Mouse (Mus musculus): ENCODE data around the gene Ppp1r37. TPM values are rescaled to one million over a fixed set of nuclear protein-coding genes. Genes with fewer than 3 reads are reported as not detected.

Gene Ppp1r37
- polyA plus RNA-seq, 1 experiment from 2014 or later: 3.1 TPM

DNA sequence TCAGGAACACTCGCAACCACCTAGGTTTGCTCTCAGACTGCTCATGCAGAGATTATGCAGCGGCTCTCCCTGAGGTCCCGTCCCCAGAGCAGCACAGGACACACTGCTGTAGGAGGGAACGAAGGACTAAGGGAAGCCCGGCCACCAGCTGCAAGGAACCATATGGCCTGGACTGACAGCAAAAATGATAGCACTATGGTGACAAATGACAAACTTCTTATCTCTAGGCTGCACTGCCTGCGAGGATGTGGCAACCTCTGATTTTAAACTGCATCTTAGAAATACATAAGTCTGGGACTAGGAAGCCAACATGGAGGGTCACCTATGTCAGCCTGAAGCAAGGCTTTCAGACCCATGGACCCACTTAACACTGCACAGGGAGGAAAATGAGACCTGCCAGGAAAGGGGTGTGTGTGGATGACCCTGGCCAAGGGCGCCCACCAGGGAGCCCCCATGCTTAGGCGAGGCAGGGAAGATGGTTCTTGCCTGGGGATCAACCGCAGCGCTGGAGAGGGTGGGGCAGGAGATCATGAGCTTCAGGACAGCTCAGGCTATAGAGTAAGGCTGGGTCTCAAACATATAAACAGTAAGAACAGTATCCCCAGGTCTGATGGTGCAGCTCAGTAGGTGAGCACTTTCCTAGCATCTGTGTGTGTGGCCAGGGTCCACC is 30.3 kb upstream of the Ppp1r37 start:
- Histone ChIP-seq H3K36me3 (ENCODE audit: control insufficient read depth, insufficient read depth, low read length) (peaks cover 43% of the 10 kb centered on the region), H3K4me3 (ENCODE audit: low read depth, low read length) (no peak overlapping the region), H3K9ac (ENCODE audit: low read depth, low read length) (no peak overlapping the region), H3K4me1 (replicated peaks; ENCODE audit: control insufficient read depth, insufficient read depth, low read length) (peaks cover 16% of the 10 kb centered on the region), H3K27me3 (replicated peaks; ENCODE audit: control insufficient read depth, insufficient read depth, low read length) (no peaks in the 10 kb centered on the region), H3K4me2 (no peak overlapping the region), H3K9me3 (ENCODE audit: control insufficient read depth, low read length) (no peaks in the 10 kb centered on the region), H3K27ac (ENCODE audit: low read depth, low read length) (no peak overlapping the region)
- peak; percentile 77 for ATAC-seq (replicated peaks; ENCODE audit: low FRiP score)
- no peak for DNase-seq (ENCODE audit: low spot score)
- WGBS: 59% methylated on average over 10 of the region's 10 CpGs

DNA sequence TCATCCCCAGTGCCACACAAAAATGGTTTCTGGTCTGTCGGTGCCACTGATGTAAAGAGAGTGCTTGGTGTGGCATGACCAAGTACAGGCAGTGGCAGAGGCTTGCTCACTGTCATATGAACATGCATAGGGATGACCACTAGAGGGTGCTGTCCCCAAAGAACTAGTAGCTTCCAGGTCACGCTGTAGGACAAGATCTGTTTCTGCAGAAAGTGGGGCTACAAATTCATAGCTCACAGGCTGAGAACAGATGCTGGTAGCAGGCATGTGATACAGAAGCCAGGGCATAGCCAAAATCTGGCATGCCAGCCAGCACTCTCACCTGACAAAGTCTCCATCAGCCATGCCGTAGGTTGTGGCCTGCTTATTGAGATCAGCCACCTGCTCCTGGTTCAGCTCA is 27.0 kb upstream of the Ppp1r37 start:
- Histone ChIP-seq H3K4me3 (ENCODE audit: low read depth, low read length) (no peak overlapping the region), H3K4me2 (no peak overlapping the region), H3K27ac (ENCODE audit: low read depth, low read length) (no peak overlapping the region), H3K36me3 (ENCODE audit: control insufficient read depth, insufficient read depth, low read length) (peaks cover 62% of the 10 kb centered on the region), H3K9ac (ENCODE audit: low read depth, low read length) (no peak overlapping the region), H3K4me1 (replicated peaks; ENCODE audit: control insufficient read depth, insufficient read depth, low read length) (peaks cover 16% of the 10 kb centered on the region), H3K27me3 (replicated peaks; ENCODE audit: control insufficient read depth, insufficient read depth, low read length) (no peaks in the 10 kb centered on the region), H3K9me3 (ENCODE audit: control insufficient read depth, low read length) (no peaks in the 10 kb centered on the region)
- ATAC-seq (replicated peaks; ENCODE audit: low FRiP score) (peak; percentile 53), DNase-seq (ENCODE audit: low spot score) (peak; percentile 57)
- WGBS: 63% methylated on average over 3 of the region's 3 CpGs

DNA sequence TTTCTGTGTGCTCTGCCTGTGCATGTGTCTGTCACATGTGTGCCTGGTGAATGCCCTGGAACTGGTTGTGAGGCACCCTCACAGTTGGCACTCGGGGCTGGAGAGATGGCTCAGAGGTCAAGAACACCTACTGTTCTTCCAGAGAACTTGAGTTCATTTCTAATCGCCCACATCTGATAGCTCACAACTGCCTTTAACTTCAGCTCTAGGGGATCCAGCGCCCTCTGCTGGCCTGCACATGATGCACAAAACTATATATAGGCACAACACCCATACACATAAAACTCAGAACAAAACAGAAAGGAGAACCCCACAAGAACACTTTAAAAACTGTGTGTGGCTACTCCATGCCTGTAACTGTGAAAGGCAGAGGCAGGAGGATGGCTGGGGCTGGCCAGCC is 26.3 kb upstream of the Ppp1r37 start:
- ATAC-seq (replicated peaks; ENCODE audit: low FRiP score) (no peak), DNase-seq (ENCODE audit: low spot score) (peak; percentile 44)
- Histone ChIP-seq H3K27ac (ENCODE audit: low read depth, low read length) (no peak overlapping the region), H3K36me3 (ENCODE audit: control insufficient read depth, insufficient read depth, low read length) (peaks cover 66% of the 10 kb centered on the region), H3K4me3 (ENCODE audit: low read depth, low read length) (no peak overlapping the region), H3K27me3 (replicated peaks; ENCODE audit: control insufficient read depth, insufficient read depth, low read length) (no peaks in the 10 kb centered on the region), H3K9me3 (ENCODE audit: control insufficient read depth, low read length) (no peaks in the 10 kb centered on the region), H3K4me1 (replicated peaks; ENCODE audit: control insufficient read depth, insufficient read depth, low read length) (peaks cover 16% of the 10 kb centered on the region), H3K9ac (ENCODE audit: low read depth, low read length) (no peak overlapping the region), H3K4me2 (no peak overlapping the region)
- WGBS: 50% methylated on average over 3 of the region's 3 CpGs

DNA sequence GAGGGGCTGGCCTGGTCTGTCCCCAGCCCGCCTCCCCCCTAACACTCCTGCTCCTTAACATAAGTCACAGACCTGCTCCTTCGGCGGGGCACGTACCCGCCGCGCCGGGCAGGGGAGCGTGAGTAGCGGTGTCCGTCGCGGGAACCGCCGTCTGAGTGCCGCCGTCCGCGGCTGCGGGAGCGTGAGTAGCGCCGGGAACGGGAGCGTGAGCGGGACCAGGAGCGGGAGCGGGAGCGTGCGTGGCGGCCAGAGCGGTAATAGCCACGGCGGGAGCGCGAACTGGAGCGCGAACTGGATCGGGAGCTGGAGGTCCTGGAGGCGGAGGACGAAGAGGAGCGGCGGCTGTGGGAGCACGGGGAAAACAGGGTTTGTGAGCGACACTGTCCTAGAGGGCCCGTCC is 23.4 kb upstream of the Ppp1r37 start:
- H3K27me3 ChIP-seq (replicated peaks; ENCODE audit: control insufficient read depth, insufficient read depth, low read length): no peaks in the 10 kb centered on the region
- H3K9me3 ChIP-seq (ENCODE audit: control insufficient read depth, low read length): no peaks in the 10 kb centered on the region
- peaks cover 75% of the 10 kb centered on the region for H3K36me3 ChIP-seq (ENCODE audit: control insufficient read depth, insufficient read depth, low read length)
- 90% methylated on average over 46 of the region's 46 CpGs for WGBS
- H3K4me2 ChIP-seq: no peak overlapping the region
- H3K4me3 ChIP-seq (ENCODE audit: low read depth, low read length): no peak overlapping the region
- no peaks in the 10 kb centered on the region for H3K4me1 ChIP-seq (replicated peaks; ENCODE audit: control insufficient read depth, insufficient read depth, low read length)
- DNase-seq (ENCODE audit: low spot score): no peak
- ATAC-seq (replicated peaks; ENCODE audit: low FRiP score): no peak
- no peak overlapping the region for H3K27ac ChIP-seq (ENCODE audit: low read depth, low read length)
- no peak overlapping the region for H3K9ac ChIP-seq (ENCODE audit: low read depth, low read length)

DNA sequence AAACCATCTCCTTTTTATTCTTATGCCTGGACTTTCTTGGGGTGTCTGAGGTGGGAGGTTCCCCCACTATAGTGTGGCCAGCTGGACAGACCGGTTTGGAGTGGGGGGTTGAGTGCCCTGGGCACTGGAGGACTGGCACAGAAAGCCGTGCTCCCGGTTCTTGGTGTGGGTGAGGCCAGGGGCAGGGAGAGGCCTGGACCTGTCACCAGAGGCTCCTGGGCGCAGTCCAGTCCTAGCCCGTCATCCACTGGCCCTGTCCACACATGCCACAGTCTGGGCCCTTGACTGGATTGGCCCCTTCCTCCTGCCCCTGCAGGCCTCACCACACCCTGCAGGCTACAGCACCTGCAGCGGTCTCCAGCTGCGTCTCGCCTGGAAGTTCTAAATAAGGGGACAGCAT is 17.8 kb upstream of the Ppp1r37 start:
- 0 out of 2 replicates have a peak, but pooled peaks cover 8% of the 10 kb centered on the region for H3K27me3 ChIP-seq (replicated peaks; ENCODE audit: control insufficient read depth, insufficient read depth, low read length)
- WGBS: 87% methylated on average over 8 of the region's 8 CpGs
- no peak overlapping the region for H3K4me2 ChIP-seq
- ATAC-seq (replicated peaks; ENCODE audit: low FRiP score) (no peak), DNase-seq (ENCODE audit: low spot score) (no peak)
- H3K9ac ChIP-seq (ENCODE audit: low read depth, low read length): no peak overlapping the region
- no peak overlapping the region for H3K4me3 ChIP-seq (ENCODE audit: low read depth, low read length)
- no peaks in the 10 kb centered on the region for H3K9me3 ChIP-seq (ENCODE audit: control insufficient read depth, low read length)
- no peak overlapping the region for H3K27ac ChIP-seq (ENCODE audit: low read depth, low read length)
- peaks cover 35% of the 10 kb centered on the region for H3K36me3 ChIP-seq (ENCODE audit: control insufficient read depth, insufficient read depth, low read length)
- peaks cover 21% of the 10 kb centered on the region for H3K4me1 ChIP-seq (replicated peaks; ENCODE audit: control insufficient read depth, insufficient read depth, low read length)

DNA sequence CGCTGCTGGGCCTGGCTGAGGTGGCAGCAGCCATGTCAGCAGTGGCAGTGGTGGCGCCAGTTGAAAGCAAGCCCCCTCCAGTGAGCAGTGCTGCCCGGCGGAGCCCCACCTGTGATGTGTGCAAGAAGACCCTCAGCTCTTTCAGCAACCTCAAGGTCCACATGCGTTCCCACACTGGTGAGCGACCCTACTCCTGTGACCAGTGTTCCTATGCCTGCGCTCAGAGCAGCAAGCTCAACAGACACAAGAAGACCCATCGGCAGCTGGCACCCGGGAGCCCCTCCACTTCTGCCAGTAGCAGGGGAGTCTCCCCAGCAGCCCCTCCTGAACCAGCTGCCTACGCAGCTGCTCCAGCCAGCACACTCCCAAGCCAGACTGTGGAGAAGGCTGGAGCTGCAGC is 16.9 kb upstream of the Ppp1r37 start:
- no peak for ATAC-seq (replicated peaks; ENCODE audit: low FRiP score)
- Histone ChIP-seq H3K9ac (ENCODE audit: low read depth, low read length) (no peak overlapping the region), H3K4me1 (replicated peaks; ENCODE audit: control insufficient read depth, insufficient read depth, low read length) (peaks cover 21% of the 10 kb centered on the region), H3K27ac (ENCODE audit: low read depth, low read length) (no peak overlapping the region), H3K9me3 (ENCODE audit: control insufficient read depth, low read length) (no peaks in the 10 kb centered on the region), H3K27me3 (replicated peaks; ENCODE audit: control insufficient read depth, insufficient read depth, low read length) (0 out of 2 replicates have a peak, but pooled peaks cover 8% of the 10 kb centered on the region), H3K4me2 (no peak overlapping the region), H3K36me3 (ENCODE audit: control insufficient read depth, insufficient read depth, low read length) (peaks cover 31% of the 10 kb centered on the region), H3K4me3 (ENCODE audit: low read depth, low read length) (no peak overlapping the region)
- 90% methylated on average over 10 of the region's 10 CpGs for WGBS
- DNase-seq (ENCODE audit: low spot score): no peak

DNA sequence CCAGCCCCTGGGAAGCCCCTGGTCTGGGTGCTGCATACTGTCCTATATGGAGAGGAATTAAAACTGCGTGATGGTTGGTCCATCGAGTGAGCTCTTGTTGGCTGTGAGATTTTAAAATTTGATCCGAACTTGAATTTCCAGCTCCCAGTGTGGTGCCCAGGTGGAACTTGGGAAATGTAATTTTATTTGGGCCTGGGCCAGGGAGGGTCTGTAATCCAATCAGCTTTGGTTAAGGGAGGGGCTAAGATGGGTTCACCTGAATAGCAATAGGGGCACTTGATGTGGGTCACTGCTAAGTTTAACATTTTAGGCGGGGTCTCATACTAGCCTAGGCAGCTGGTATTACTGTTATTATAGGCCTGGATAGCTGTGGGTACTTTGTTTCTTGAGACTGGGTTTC is 15.6 kb upstream of the Ppp1r37 start:
- H3K9me3 ChIP-seq (ENCODE audit: control insufficient read depth, low read length): no peaks in the 10 kb centered on the region
- H3K36me3 ChIP-seq (ENCODE audit: control insufficient read depth, insufficient read depth, low read length): peaks cover 18% of the 10 kb centered on the region
- H3K9ac ChIP-seq (ENCODE audit: low read depth, low read length): no peak overlapping the region
- no peak overlapping the region for H3K27ac ChIP-seq (ENCODE audit: low read depth, low read length)
- peaks cover 24% of the 10 kb centered on the region for H3K4me1 ChIP-seq (replicated peaks; ENCODE audit: control insufficient read depth, insufficient read depth, low read length)
- DNase-seq (ENCODE audit: low spot score): no peak
- H3K27me3 ChIP-seq (replicated peaks; ENCODE audit: control insufficient read depth, insufficient read depth, low read length): 0 out of 2 replicates have a peak, but pooled peaks cover 8% of the 10 kb centered on the region
- ATAC-seq (replicated peaks; ENCODE audit: low FRiP score): no peak
- peak overlapping the region; percentile 52; the same call in 1 of the 2 replicates for H3K4me3 ChIP-seq (ENCODE audit: low read depth, low read length)
- 59% methylated on average over 4 of the region's 4 CpGs for WGBS
- H3K4me2 ChIP-seq: peak overlapping the region; percentile 99

DNA sequence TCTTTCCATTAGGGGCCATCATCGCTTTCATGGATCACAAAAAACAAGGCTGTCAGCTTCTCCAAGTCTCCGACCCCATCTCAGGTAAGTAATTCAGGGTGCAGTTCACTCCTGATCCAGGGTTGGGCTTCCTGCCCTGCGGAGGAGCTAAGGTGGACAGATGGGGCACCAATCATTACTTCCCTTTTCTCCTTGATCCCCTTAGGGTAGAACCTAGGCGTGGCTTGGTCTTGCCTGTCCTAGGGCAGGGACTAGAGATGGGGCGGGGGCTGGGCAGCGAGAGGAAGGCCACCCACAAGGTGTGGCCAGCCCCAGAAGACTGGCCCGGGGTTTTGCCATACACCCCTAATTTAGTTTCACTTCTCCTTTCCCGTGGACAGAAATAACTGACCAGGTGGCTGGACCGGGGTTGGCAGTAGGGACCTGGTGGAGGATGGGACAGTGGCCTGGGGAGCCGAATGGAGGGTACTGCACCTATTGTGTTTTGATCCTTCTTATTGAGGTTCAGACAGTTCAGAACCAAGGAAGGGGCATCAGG is 15.1 kb upstream of the Ppp1r37 start:
- peak overlapping the region; percentile 52 for H3K4me3 ChIP-seq (ENCODE audit: low read depth, low read length)
- H3K36me3 ChIP-seq (ENCODE audit: control insufficient read depth, insufficient read depth, low read length): peaks cover 16% of the 10 kb centered on the region; the same call in 1 of the 2 replicates
- H3K9me3 ChIP-seq (ENCODE audit: control insufficient read depth, low read length): no peaks in the 10 kb centered on the region
- no peak overlapping the region for H3K27ac ChIP-seq (ENCODE audit: low read depth, low read length)
- H3K9ac ChIP-seq (ENCODE audit: low read depth, low read length): peak overlapping the region; percentile 66
- 0 out of 2 replicates have a peak, but pooled peaks cover 8% of the 10 kb centered on the region for H3K27me3 ChIP-seq (replicated peaks; ENCODE audit: control insufficient read depth, insufficient read depth, low read length)
- peaks cover 24% of the 10 kb centered on the region for H3K4me1 ChIP-seq (replicated peaks; ENCODE audit: control insufficient read depth, insufficient read depth, low read length)
- DNase-seq (ENCODE audit: low spot score): no peak
- WGBS: 11% methylated on average over 10 of the region's 10 CpGs
- H3K4me2 ChIP-seq: peak overlapping the region; percentile 99
- ATAC-seq (replicated peaks; ENCODE audit: low FRiP score): no peak
